In genomic region chr5:128524377-128525280, GRCm38 (mm10) we compare ENCODE assay signal across 10 mouse cellular contexts.
A peak's percentile ranks its signal among the peaks of the same experiment; 100 is the strongest.
DNase-seq lines count a peak whose midpoint lies in the region; ATAC-seq lines count a peak whose summit lies in the region.
"Had no signal": no experiment of that assay in that cellular context is flagged by ENCODE, and none has a peak within 500 bp of the region (broad histone marks: within the 10 kb centered on the region; RNA-seq: fewer than 3 reads in every experiment).

No protein-coding gene starts in this region.

- no peaks in the 10 kb centered on the region for H3K36me3 ChIP-seq in forebrain, embryonic 10.5 days (replicated peaks)
- no peaks in the 10 kb centered on the region for H3K36me3 ChIP-seq in forebrain, embryonic 16.5 days (ENCODE audit: control insufficient read depth, insufficient read depth)
- H3K36me3 ChIP-seq in limb, embryonic 11.5 days (ENCODE audit: control insufficient read depth, insufficient read depth, low read length): no peaks in the 10 kb centered on the region

- H3K9ac ChIP-seq in forebrain, embryonic 16.5 days (replicated peaks; ENCODE audit: low read depth, low read length): no peak overlapping the region
- H3K9ac ChIP-seq in limb, embryonic 11.5 days (ENCODE audit: low read length): 0 out of 2 replicates have a peak overlapping the region, but pooled peaks have one; percentile 9

- peak overlapping the region; percentile 56 for H3K27ac ChIP-seq in forebrain, embryonic 10.5 days
- no peak overlapping the region for H3K27ac ChIP-seq in forebrain, embryonic 16.5 days (ENCODE audit: low read length)
- H3K27ac ChIP-seq in limb, embryonic 11.5 days (replicated peaks; ENCODE audit: low read depth, low read length): no peak overlapping the region
- H3K27ac ChIP-seq: layer of hippocampus, adult 2 months had no signal

- H3K4me2 ChIP-seq in forebrain, embryonic 16.5 days (ENCODE audit: low read length): no peak overlapping the region
- H3K4me2 ChIP-seq in limb, embryonic 11.5 days (ENCODE audit: low read depth, severe bottlenecking): no peak overlapping the region

- H3K4me3 ChIP-seq in forebrain, embryonic 10.5 days: no peak overlapping the region; the same call in 1 of the 2 replicates
- no peak overlapping the region for H3K4me3 ChIP-seq in forebrain, embryonic 16.5 days (replicated peaks; ENCODE audit: low read length)
- no peak overlapping the region for H3K4me3 ChIP-seq in limb, embryonic 11.5 days (ENCODE audit: low read depth, low read length)
- H3K4me3 ChIP-seq: layer of hippocampus, adult 2 months had no signal

- WGBS in forebrain, embryonic 10.5 days: 6% methylated on average over 26 of the region's 26 CpGs
- 6% methylated on average over 26 of the region's 26 CpGs for WGBS in forebrain, embryonic 16.5 days
- WGBS in limb, embryonic 11.5 days: 11% methylated on average over 26 of the region's 26 CpGs

- DNase-seq in forebrain, embryonic 10.5 days (ENCODE audit: extremely low spot score, low spot score): peak; percentile 17
- peak; percentile 25 to 28 for DNase-seq in right cerebral cortex, adult 2 months (ENCODE audit: low spot score in 2 of 2)
- no peak for DNase-seq in right cerebral cortex, postnatal 14 days
- peak; percentile 41 for DNase-seq in limb, embryonic 11.5 days (ENCODE audit: low spot score)
- DNase-seq in retina, postnatal 1 day: peak; percentile 43
- DNase-seq in adrenal gland, postnatal 25 days: no peak
- no peak for DNase-seq in spleen, postnatal 10 days (ENCODE audit: low spot score in 2 of 2)
- DNase-seq: thymus, postnatal 14 days had no signal

- no peak for ATAC-seq in forebrain, embryonic 16.5 days
- no peak for ATAC-seq in limb, embryonic 11.5 days (ENCODE audit: insufficient number of reproducible peaks, low FRiP score, low TSS enrichment, low read depth)

- H3K9me3 ChIP-seq in forebrain, embryonic 10.5 days: no peaks in the 10 kb centered on the region
- no peaks in the 10 kb centered on the region for H3K9me3 ChIP-seq in forebrain, embryonic 16.5 days (ENCODE audit: control insufficient read depth, low read length)
- no peaks in the 10 kb centered on the region for H3K9me3 ChIP-seq in limb, embryonic 11.5 days (ENCODE audit: control insufficient read depth, low read length)

- peaks cover 87% of the 10 kb centered on the region for H3K27me3 ChIP-seq in forebrain, embryonic 10.5 days (ENCODE audit: poor library complexity, severe bottlenecking)
- H3K27me3 ChIP-seq in forebrain, embryonic 16.5 days (replicated peaks; ENCODE audit: control insufficient read depth, insufficient read depth, low read length): peaks cover 4% of the 10 kb centered on the region; the same call in 1 of the 2 replicates
- no peaks in the 10 kb centered on the region for H3K27me3 ChIP-seq in limb, embryonic 11.5 days (ENCODE audit: control insufficient read depth, insufficient read depth, low read length)

- H3K4me1 ChIP-seq in forebrain, embryonic 10.5 days: peaks cover 18% of the 10 kb centered on the region
- H3K4me1 ChIP-seq in forebrain, embryonic 16.5 days (replicated peaks; ENCODE audit: control insufficient read depth, insufficient read depth, low read length): 0 out of 2 replicates have a peak, but pooled peaks cover 4% of the 10 kb centered on the region
- no peaks in the 10 kb centered on the region for H3K4me1 ChIP-seq in limb, embryonic 11.5 days (ENCODE audit: control insufficient read depth, insufficient read depth, low read length)

Comparison
In these comparisons a context has a peak if more than half of its experiments do, and no peak if none do; other contexts are left out.
1. DNase-seq: peak in forebrain, embryonic 10.5 days (single experiment), right cerebral cortex, adult 2 months (2 of 2), limb, embryonic 11.5 days (single experiment) and retina, postnatal 1 day (single experiment); none in right cerebral cortex, postnatal 14 days (single experiment), adrenal gland, postnatal 25 days (single experiment) and spleen, postnatal 10 days (0 of 2).